Mouse (Mus musculus) left cerebral cortex, postnatal 36 days (tissue): ENCODE data around the gene Hdac9. TPM values are rescaled to one million over a fixed set of nuclear protein-coding genes. Genes with fewer than 3 reads are reported as not detected.
A peak's percentile ranks its signal among the peaks of the same experiment; 100 is the strongest.

Experiments used
- DNase-seq, 2 experiments: peaks; one replicate each; pipeline ENCODE4 v3.0.0; 2021 to 2022; ENCODE audit warnings: low spot score in 2 of 2, mixed read lengths in 1 of 2
- intact Hi-C: fragments of 180-260 bp; cut with DNase I; formaldehyde crosslinking; loops from one replicate; pipeline ENCODE4 v1.15.1; 2025
- total RNA-seq, 2 experiments: library from RNA; stranded (reverse); gene quantifications; 2 replicates each; pipeline ENCODE4 v1.2.3; 2021

The Hdac9 gene
- total RNA-seq, 2 experiments from 2014 or later: 53.6 to 55.0 TPM

GRCm38 (mm10) chr12:34641705-34642259 lies 275.1 kb downstream of the Hdac9 start:
- no peak for DNase-seq
- intact Hi-C loops: no loop called here

- DNase-seq: no peak
- intact Hi-C loops: no loop called here
Observed at GRCm38 (mm10) chr12:34637238-34638124, 279.4 kb downstream of the Hdac9 start.

- intact Hi-C loops: no loop called here
- no peak for DNase-seq
Observed at GRCm38 (mm10) chr12:34619101-34619500, 297.8 kb downstream of the Hdac9 start.

GRCm38 (mm10) chr12:34618321-34618720 lies 298.6 kb downstream of the Hdac9 start:
- no peak for DNase-seq
- intact Hi-C loops: no loop called here

GRCm38 (mm10) chr12:34617836-34618235 lies 299.1 kb downstream of the Hdac9 start:
- intact Hi-C loops: no loop called here
- DNase-seq: no peak

GRCm38 (mm10) chr12:34614796-34615195 lies 302.1 kb downstream of the Hdac9 start:
- intact Hi-C loops: no loop called here
- DNase-seq: no peak

- no peak for DNase-seq
- intact Hi-C loops: no loop called here
Observed at GRCm38 (mm10) chr12:34612511-34612910, 304.4 kb downstream of the Hdac9 start.

- intact Hi-C loops: no loop called here
- DNase-seq: no peak
Observed at GRCm38 (mm10) chr12:34604521-34604920, 312.4 kb downstream of the Hdac9 start.

GRCm38 (mm10) chr12:34594167-34594793 lies 322.6 kb downstream of the Hdac9 start:
- no peak for DNase-seq
- intact Hi-C loops: no loop called here

- intact Hi-C loops: no loop called here
Observed at GRCm38 (mm10) chr12:34587171-34587570, 329.7 kb downstream of the Hdac9 start.

GRCm38 (mm10) chr12:34582522-34582921 lies 334.4 kb downstream of the Hdac9 start:
- intact Hi-C loops: loop anchor here (5.0 kb wide), 1 partner anchor 1345 kb away; no protein-coding TSS in a partner anchor
- no peak for DNase-seq

More at GRCm38 (mm10) chr12:34587171-34587570, 329.7 kb downstream of the Hdac9 start:
- DNase-seq: no peak

- intact Hi-C loops: no loop called here
Observed at GRCm38 (mm10) chr12:34579220-34579619, 337.7 kb downstream of the Hdac9 start.

GRCm38 (mm10) chr12:34571069-34571468 lies 345.8 kb downstream of the Hdac9 start:
- intact Hi-C loops: no loop called here
- DNase-seq: no peak

More at GRCm38 (mm10) chr12:34579220-34579619, 337.7 kb downstream of the Hdac9 start:
- DNase-seq: no peak

GRCm38 (mm10) chr12:34569472-34569871 lies 347.4 kb downstream of the Hdac9 start:
- intact Hi-C loops: no loop called here

GRCm38 (mm10) chr12:34569052-34569451 lies 347.8 kb downstream of the Hdac9 start:
- no peak for DNase-seq
- intact Hi-C loops: no loop called here

More at GRCm38 (mm10) chr12:34569472-34569871, 347.4 kb downstream of the Hdac9 start:
- DNase-seq: no peak

GRCm38 (mm10) chr12:34562331-34562730 lies 354.6 kb downstream of the Hdac9 start:
- intact Hi-C loops: no loop called here

GRCm38 (mm10) chr12:34559001-34559400 lies 357.9 kb downstream of the Hdac9 start:
- intact Hi-C loops: no loop called here
- DNase-seq: no peak

More at GRCm38 (mm10) chr12:34562331-34562730, 354.6 kb downstream of the Hdac9 start:
- DNase-seq: no peak

- no peak for DNase-seq
- intact Hi-C loops: no loop called here
Observed at GRCm38 (mm10) chr12:34554803-34555202, 362.1 kb downstream of the Hdac9 start.

- no peak for DNase-seq
- intact Hi-C loops: no loop called here
Observed at GRCm38 (mm10) chr12:34550268-34550667, 366.6 kb downstream of the Hdac9 start.

GRCm38 (mm10) chr12:34529165-34529545 lies 387.7 kb downstream of the Hdac9 start:
- DNase-seq: peak; percentile 62 to 77
- intact Hi-C loops: loop anchor here (2.0 to 5.0 kb wide), 2 partner anchors 32 to 72 kb away; no protein-coding TSS in a partner anchor
